Mouse (Mus musculus) c-Kit-positive CD71-negative TER-119-negative erythroid progenitor cells, embryonic 14.5 days (primary cell): ENCODE results near the gene Snrpg.

Source experiments
- DNase-seq: peaks from one replicate; pipeline ENCODE4 v3.0.0-alpha.2; 2013; ENCODE audit warnings: low read depth

Snrpg gene

DNA sequence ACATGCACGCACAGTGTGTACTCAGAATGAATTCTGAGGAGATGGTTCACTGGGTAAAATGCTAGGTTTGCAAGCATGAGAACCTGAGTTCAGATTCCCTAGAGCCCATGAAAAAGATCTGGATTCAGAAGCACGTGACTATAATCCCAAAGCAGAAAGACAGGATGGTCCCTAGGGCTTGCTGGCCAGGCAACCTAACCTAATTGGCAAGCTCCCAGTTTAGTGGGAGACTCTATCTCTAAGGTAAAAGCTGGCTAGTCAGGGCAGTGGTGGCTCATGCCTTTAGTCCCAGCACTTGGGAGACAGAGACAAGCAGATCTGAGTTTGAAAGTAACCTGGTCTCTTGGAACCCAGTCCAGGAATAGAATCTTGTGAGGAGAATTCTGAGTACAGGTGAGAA, 27.9 kb downstream of the Snrpg start:
- DNase-seq, result no peak

DNA sequence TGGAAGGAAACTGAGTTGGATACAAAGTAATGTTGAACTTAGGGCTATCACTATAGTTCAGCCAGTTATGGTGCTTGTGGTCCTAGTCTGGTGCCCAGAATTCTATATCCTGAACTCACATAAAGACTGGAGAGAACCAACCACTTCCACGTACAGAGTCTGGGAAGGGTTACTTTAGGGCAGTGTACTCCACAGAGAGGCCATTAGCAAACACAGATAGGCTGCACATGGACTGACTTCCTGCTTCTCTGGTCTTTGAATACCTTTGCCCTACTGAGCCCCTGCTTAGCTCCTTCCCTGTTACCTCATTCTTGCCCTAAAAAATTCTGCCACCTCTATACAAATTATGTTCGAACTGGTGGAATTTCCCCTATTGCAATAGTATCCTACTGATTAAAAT, 28.9 kb downstream of the Snrpg start:
- no peak for DNase-seq

DNA sequence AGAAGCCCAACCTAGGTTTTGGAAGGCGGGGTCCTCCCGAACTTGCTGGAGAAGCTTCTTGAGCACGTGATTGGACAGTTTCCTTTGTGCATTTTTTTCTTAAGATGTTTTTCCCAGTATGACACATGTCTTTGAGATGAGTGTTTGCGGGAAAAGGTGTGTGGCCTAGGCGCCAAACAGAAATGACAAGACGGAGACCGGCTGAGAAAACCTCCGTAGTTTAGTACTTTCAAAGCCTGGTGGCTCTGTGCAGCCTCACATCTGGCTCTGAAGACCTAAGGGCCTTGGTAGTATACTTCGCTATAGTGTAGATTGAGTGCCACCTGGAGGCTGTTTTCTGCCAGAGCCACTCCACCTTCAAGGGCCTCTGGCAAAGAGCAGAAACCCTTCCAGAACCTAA, 29.9 kb downstream of the Snrpg start:
- DNase-seq, result peak; percentile 69

DNA sequence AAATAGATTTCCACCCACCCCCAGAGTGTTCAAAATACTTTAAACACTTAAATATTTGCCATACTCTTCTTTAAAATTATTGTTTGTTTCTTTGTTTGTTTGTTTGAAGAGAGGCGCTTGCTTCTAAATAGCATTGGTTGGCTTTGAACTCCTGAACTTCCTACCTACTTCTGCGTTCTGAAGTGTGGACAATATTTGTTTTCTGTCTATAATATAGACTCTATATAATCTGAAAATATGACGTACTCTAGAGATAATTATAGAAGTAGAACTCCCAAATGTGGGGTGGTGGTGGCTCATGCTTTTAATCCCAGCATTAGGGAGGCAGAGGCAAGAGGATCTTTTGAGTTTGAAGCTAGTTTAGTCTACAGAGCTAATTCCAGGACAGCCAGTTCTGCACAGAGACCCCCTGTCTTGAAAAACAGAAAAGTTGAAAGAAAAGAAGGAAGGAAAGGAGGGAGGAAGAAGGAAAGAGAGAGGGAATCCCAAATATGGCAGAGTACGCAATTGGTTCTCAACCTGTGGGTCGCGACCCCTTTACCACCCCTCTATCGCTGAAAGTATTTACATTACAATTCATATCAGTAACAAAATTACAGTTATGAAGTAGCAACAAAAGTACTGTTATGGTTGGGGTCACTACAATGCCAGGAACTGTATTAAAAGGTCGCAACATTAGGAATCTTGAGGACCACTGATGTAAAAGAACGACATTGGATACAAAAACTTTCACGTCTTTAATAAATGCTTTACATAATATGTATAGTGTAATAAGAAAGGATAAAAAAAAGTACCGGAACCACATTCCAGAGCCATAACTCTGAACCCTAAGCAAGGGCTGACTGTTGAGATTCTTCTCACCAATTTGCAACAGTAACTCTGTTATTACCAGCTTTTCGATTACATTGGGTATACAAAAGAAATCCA, 31.8 kb downstream of the Snrpg start:
- DNase-seq, result no peak

DNA sequence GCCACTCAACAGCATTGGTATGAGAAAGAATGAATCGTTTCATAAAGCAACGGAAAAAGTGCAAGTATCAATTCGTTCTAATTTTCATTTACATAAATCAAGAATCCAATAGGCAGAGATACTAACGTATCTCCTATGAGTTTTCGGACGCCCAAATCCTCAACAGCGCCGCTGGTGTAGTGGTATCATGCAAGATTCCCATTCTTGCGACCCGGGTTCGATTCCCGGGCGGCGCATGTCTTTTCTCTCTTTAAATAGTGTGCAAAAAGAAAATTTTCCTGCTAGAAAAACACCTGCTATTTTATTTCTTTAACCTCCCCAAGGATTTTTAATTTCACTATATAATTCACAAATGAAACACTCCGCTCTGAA, 32.6 kb downstream of the Snrpg start:
- peak; percentile 80 for DNase-seq

DNA sequence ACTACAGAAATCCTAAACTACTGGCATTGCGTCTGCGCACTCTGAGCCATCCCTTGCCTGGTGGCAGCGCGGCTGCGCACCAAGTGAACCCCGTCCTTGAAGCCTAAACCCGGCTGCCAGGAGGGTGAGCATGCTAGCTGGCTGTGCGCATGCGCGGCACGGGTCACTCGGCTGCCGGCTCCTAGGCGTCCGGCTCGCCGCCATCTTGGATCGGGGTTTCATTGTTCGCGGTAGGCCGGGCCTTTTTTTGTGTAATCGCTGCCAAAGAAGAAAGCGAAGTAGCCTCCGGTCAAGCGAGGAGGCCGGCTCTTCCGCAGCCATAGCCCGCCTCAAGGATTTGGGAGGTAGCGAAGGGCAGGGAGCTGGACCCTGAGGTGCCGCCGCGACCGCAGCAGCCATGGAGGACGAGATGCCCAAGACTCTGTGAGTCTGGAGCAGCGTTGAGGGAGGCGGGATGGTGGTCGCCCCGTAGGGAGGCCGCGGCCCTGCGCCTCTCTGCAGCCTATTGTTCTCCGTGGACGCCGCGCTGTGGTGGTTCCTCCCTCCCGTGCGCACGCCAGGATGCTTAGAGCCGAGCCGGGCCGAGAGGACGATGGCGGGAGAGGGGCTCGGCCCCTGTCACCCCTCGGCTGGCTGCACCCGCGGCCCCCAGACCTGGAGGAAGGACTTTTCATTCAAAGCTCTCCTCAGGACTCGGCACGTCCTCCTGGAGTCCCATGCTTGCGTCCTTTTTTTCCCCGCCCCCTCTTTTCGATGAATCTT, 33.2 kb downstream of the Snrpg start, which contains the start of gene Tia1:
Gene Tia1, plus strand, starts transcription at position 120 of the 762 bp plus-strand sequence.
- DNase-seq, result peak; percentile 92

DNA sequence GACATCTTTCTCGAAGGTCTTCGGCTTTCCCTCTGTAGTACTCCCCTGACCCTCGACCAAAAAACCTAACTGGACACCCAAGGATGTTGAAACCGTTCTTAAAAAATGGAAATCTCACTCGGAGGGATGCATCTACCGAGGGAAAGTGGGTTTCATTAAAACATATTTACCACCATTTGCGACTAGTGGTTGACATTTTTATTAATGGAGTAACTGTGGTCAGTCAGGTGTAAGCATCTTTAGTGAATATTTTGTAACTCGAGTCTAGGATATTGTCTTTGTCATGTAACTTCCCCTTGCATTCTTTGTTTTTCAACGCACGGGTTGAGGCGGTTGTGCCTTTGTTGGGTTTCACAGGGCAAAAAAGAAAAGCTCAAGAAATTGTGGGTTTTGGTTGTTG, 33.9 kb downstream of the Snrpg start:
- DNase-seq, result no peak

DNA sequence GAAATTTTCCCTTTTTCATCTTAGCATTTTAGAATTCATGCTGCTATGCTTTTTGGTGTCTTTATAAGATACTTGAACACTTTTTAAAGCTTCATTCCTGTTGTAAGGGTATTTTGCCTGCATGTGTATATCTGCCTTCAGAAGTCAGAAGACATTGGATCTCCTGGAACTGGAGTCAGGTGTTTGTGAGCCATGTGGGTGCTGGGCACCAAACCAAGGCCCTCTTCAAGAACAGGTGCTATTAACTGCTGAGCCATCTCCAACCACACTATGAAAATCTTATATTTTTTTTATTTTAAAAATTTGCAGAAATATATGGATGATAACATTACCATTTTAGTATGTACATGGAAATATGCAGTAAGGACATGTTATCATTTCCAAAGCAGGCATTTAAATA, 35.2 kb downstream of the Snrpg start:
- DNase-seq, result no peak

DNA sequence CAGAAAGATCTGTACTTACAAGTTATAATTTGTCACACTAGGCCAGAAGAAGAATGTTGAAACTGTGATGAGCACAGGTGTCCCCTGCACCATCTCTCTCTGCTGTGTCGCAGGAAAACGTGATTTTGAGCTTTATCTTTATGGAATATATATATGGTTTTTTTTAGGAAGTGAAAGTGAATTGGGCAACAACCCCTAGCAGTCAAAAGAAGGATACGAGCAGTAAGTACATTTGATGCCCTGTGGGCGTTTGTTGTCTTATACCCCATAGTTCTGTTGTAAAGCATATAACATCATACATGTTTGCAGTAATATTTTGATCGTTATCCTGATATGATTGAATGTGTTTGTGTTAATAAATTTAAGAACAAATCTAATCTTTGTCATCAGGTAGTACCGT, 47.6 kb downstream of the Snrpg start:
- DNase-seq, result no peak

DNA sequence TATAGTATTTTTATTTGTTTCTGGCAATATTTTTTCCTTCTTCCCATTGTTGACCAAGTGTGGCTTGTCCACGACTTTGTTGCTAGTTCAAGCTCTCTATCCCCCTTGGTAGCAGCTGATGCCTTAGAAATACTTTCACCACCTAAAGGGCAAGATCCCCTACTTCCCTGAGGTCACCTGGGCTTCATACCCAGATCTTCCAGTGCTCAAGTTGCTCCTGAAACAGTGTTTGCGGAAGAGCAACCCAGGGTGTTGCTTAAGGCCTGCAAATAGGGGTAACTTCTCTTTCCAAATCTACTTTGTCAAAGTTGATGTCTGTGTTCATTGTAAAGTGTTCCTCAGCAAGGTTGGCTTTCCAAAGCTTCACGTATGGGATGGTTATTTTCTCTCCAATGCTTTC, 48.1 kb downstream of the Snrpg start:
- no peak for DNase-seq

DNA sequence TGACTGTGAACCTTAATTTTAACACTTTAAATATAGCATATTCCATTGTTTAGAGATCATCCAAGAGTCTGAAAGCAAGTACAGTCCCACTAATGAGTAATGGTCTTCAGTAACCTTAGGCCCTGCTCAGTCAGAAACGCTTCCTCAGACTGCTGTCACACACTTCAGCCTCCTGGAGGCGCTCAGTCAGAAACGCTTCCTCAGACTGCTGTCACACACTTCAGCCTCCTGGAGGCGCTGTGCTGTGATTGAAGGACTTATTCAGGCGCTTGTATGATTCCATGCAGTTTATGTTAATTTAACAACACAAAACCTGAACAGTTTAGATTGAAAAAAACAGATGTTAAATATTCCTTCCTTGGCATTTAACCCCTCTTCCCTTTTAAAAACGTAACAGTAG, 49.4 kb downstream of the Snrpg start:
- DNase-seq, result no peak

DNA sequence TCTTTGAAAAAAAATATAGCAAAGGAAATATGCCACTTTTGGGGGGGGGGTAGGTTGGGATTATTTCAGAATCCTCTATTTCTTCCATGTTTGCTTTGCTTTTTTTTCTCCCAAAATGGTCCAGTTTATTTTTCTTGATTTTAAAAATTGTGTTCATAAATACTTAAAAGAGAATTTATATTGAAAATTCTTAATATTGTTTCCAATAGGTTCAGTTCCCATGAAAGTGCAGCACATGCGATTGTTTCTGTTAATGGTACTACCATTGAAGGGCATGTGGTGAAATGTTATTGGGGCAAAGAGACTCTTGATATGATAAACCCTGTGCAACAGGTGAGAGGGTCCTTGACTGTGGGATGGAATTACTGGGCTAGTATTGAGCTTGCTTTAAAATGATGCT, 55.3 kb downstream of the Snrpg start, which contains the start of gene Gm44790:
Gene Gm44790, plus strand, starts transcription at position 301 of the 400 bp plus-strand sequence.
- no peak for DNase-seq
